Mouse (Mus musculus) ES-E14 (cell line): ENCODE data around the gene Ola1.

Experiments
- HCFC1 ChIP-seq: IDR thresholded peaks from 2 replicates; pipeline ENCODE4 v1.6.1; 2012; ENCODE audit warnings: low read length, inconsistent platforms, borderline replicate concordance; ENCODE audit not compliant: insufficient read depth
- MAFK ChIP-seq: IDR thresholded peaks from 2 replicates; pipeline ENCODE4 v1.6.1; 2014; ENCODE audit warnings: mild to moderate bottlenecking, low read depth, low read length, inconsistent platforms; ENCODE audit not compliant: insufficient read depth
- ZC3H11A ChIP-seq: IDR thresholded peaks from 2 replicates; pipeline ENCODE4 v1.6.1; 2012; ENCODE audit warnings: low read depth, mild to moderate bottlenecking, inconsistent platforms, low read length, borderline replicate concordance
- ZNF384 ChIP-seq: IDR thresholded peaks from 2 replicates; pipeline ENCODE4 v1.6.1; 2012; ENCODE audit warnings: low read depth, low read length, inconsistent platforms

- TF ChIP-seq ZNF384 (no peak), HCFC1 (no peak), ZC3H11A (no peak), MAFK (no peak)
Measured at GRCm38 (mm10) chr2:73267231-73267630, 48.5 kb upstream of the Ola1 start.
